Mouse (Mus musculus) heart, embryonic 10.5 days (tissue): ENCODE results near the gene Dnajb2. TPM values are rescaled to one million over a fixed set of nuclear protein-coding genes. Genes with fewer than 3 reads are reported as not detected.
"Not testable (repeated sequence)": the region's sequence is repeated elsewhere in the genome, so short reads cannot be mapped to it uniquely, and the experiment has no call there.

ENCODE experiments used
- DNase-seq: peaks from one replicate; pipeline ENCODE4 v3.0.0-alpha.2; 2017; ENCODE audit warnings: low spot score
- H3K27ac ChIP-seq: fragments of 300-500 bp; sonication (generic); 2 replicates; pipeline ENCODE4 v1.5.1; 2016; ENCODE audit warnings: mild to moderate bottlenecking
- H3K27me3 ChIP-seq: fragments of 300-500 bp; sonication (generic); 2 replicates; pipeline ENCODE4 v1.6.1; 2016; ENCODE audit warnings: mild to moderate bottlenecking; ENCODE audit not compliant: poor library complexity, insufficient read depth, severe bottlenecking
- H3K36me3 ChIP-seq: fragments of 300-500 bp; sonication (generic); 2 replicates; pipeline ENCODE4 v1.6.1; 2016; ENCODE audit warnings: mild to moderate bottlenecking, moderate library complexity
- H3K4me1 ChIP-seq: fragments of 300-500 bp; sonication (generic); 2 replicates; pipeline ENCODE4 v1.6.1; 2016; ENCODE audit warnings: mild to moderate bottlenecking
- H3K4me3 ChIP-seq: fragments of 300-500 bp; sonication (generic); 2 replicates; pipeline ENCODE4 v1.5.1; 2016; ENCODE audit warnings: mild to moderate bottlenecking, moderate library complexity
- H3K9me3 ChIP-seq: fragments of 300-500 bp; sonication (generic); 2 replicates; pipeline ENCODE4 v1.6.1; 2016; ENCODE audit warnings: mild to moderate bottlenecking, moderate library complexity
- WGBS: fragments of 180-500 bp; shearing (Covaris S2); methylation state at CpG from one replicate; pipeline ENCODE4 v1.1.7; 2016; 5-methylcytosine and 5-hydroxymethylcytosine counted together
- polyA plus RNA-seq: library from polyadenylated mRNA; unstranded; fragments of >200 nt; fragmentation: Nextera tagmentation; extraction: Ambion mirVana; gene quantifications from 2 replicates; pipeline ENCODE4 v1.2.1, GENCODE M21; 2016

Dnajb2 gene
- polyA plus RNA-seq, 1 experiment from 2014 or later, result 32.4 TPM

DNA sequence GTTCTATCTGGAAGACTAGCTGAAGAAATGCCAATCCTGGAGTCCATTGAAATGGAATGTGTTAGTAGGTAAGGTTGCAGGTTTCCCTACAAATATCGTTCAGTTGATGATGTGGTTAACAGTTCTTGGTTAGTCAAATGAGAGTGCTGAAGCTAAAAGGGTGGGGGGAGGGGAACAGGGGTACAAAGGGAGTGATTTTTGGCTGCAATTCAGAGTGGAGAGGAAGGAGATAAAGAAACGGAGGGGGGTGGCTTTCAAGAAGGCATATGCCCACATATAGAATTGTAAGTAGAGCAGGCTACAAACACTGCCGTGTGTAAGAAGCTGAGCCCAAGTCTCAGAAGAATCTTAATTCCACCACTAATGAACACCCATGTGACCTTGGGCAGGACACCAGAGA lies 10.7 kb upstream of the Dnajb2 start:
- no peak for DNase-seq
- peaks cover 16% of the 10 kb centered on the region for H3K27me3 ChIP-seq
- no peaks in the 10 kb centered on the region for H3K9me3 ChIP-seq
- H3K4me3 ChIP-seq, result no peak overlapping the region
- H3K27ac ChIP-seq, result no peak overlapping the region
- 56% methylated on average over 3 of the region's 3 CpGs for WGBS
- no peaks in the 10 kb centered on the region for H3K36me3 ChIP-seq
- peaks cover 18% of the 10 kb centered on the region for H3K4me1 ChIP-seq

DNA sequence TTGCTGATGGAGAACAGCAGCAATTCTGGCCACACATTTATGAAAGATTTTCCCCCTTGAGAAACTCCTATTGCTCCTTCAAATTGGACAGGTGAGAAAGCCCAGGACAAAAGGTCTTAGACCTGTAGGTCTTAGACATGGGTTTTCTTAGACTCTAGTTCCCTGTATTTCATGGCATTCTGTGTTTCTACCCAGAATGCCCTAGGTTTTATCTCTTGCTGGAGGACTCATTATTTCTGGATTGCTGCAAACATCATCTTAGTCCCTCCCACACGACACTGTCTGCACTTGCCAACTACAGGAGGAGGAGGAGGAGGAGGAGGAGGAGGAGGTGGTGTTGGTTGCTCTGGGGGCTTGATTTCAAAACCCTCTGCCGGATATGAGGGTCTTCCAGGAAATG lies 10.1 kb upstream of the Dnajb2 start:
- Histone ChIP-seq H3K9me3 (no peaks in the 10 kb centered on the region), H3K4me3 (no peak overlapping the region), H3K36me3 (no peaks in the 10 kb centered on the region), H3K27ac (no peak overlapping the region), H3K4me1 (peaks cover 18% of the 10 kb centered on the region), H3K27me3 (peaks cover 12% of the 10 kb centered on the region)
- WGBS, result 43% methylated on average over 2 of the region's 2 CpGs
- no peak for DNase-seq

DNA sequence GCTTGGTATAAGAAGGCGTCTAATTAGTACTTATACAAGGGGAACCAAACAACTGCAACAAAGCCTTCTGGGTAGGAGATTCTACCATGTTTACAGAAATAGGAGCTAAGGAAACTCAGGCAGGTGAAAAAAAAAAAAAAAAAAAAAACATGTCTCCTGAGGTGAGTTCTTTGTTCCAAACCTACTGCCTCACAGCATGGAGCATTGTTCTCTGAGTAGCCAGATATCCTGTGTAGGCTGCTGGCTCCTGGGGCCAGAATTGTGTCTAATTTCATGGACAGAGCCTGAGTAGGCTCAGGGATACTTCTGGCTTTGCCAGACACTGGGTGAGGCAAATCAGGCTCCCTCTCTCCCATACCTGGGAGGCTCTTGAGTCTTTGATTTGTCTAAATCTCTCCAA lies 8.6 kb upstream of the Dnajb2 start:
- no peak for DNase-seq
- 0 out of 2 replicates have a peak overlapping the region, but pooled peaks have one; percentile 32 for H3K27ac ChIP-seq
- H3K27me3 ChIP-seq, result 0 out of 2 replicates have a peak, but pooled peaks cover 4% of the 10 kb centered on the region
- H3K4me1 ChIP-seq, result peaks cover 18% of the 10 kb centered on the region
- H3K4me3 ChIP-seq, result no peak overlapping the region
- no peaks in the 10 kb centered on the region for H3K36me3 ChIP-seq
- 53% methylated on average over 1 of the region's 1 CpGs for WGBS
- H3K9me3 ChIP-seq, result no peaks in the 10 kb centered on the region

DNA sequence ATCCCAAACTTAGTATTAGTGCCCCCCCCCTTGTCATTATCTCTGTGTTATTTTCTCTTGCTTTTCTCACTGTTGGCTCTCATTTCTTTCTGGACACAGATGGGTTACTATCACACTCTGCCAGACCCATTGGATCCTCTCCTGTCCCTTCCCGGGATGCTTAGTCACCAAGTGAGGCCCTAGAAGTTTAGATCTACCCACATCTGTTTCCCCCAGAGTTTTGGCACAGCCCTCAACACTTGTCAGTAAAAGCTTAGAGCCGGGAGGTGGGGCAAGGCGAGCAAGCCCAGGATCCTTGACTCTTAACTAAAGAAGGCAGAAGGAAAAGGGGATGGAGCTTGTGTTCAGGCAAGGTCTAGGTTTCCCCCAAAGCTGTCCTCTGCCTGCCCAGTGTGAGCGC lies 7.0 kb upstream of the Dnajb2 start:
- Histone ChIP-seq H3K27me3 (0 out of 2 replicates have a peak, but pooled peaks cover 4% of the 10 kb centered on the region), H3K9me3 (no peaks in the 10 kb centered on the region), H3K36me3 (no peaks in the 10 kb centered on the region), H3K4me1 (peaks cover 18% of the 10 kb centered on the region), H3K4me3 (no peak overlapping the region), H3K27ac (no peak overlapping the region; the same call in 1 of the 2 replicates)
- DNase-seq, result no peak
- 68% methylated on average over 4 of the region's 4 CpGs for WGBS

DNA sequence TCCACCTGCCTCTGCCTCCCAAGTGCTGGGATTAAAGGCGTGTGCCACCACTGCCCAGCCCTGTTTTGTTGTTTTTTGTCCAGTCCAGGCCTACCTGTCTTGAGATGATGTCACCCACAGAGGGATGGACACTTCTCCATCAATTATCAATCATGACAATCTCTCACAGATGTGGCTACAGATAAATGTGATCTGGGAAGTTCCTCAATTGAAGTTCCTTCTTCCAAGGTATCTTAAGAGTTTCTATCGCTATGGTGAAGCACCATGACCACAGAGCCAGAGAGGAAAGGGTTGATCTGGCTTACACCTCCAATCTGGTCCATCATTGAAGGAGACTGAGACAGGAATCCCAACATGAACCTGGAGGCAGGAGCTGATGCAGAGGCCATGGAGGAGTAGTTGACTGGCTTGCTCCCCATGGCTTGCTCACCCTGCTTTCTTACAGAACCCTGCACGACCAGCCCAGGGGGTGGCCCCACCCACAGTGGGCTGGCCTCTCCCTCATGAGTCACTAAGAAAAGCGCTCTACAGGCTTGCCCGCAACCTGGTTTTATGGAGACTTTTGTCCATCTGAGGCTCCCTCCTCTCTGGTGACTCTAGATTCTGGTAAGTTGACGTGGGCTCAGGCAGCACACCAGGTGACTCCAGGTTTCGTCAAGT lies 5.7 kb upstream of the Dnajb2 start:
- 73% methylated on average over 7 of the region's 7 CpGs for WGBS
- no peak for DNase-seq
- no peak overlapping the region for H3K27ac ChIP-seq

DNA sequence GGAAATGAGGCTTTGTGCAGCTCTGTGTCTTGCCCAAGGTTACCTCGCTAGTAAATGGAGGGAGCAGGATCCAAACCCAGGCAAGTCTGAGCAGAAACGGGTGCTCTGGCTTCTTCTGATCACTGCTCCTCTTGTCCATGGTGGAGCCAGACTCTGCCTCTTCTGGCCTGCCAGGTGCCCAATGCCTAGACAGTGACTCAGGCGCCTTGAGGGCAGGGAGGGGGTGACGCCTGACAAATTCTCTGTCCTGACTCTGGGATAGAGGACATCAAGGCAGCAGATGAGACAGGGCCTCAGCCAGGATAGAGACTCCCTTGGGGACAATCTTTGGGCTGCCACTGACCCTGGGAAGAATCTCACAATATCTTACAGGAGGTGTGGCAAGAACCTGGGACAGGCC lies 5.0 kb upstream of the Dnajb2 start:
- 64% methylated on average over 4 of the region's 4 CpGs for WGBS

More for the DNA sequence above, 5.7 kb upstream of the Dnajb2 start:
- Histone ChIP-seq H3K4me3 (no peak overlapping the region), H3K36me3 (no peaks in the 10 kb centered on the region), H3K27me3 (0 out of 2 replicates have a peak, but pooled peaks cover 4% of the 10 kb centered on the region), H3K9me3 (no peaks in the 10 kb centered on the region), H3K4me1 (peaks cover 24% of the 10 kb centered on the region)

DNA sequence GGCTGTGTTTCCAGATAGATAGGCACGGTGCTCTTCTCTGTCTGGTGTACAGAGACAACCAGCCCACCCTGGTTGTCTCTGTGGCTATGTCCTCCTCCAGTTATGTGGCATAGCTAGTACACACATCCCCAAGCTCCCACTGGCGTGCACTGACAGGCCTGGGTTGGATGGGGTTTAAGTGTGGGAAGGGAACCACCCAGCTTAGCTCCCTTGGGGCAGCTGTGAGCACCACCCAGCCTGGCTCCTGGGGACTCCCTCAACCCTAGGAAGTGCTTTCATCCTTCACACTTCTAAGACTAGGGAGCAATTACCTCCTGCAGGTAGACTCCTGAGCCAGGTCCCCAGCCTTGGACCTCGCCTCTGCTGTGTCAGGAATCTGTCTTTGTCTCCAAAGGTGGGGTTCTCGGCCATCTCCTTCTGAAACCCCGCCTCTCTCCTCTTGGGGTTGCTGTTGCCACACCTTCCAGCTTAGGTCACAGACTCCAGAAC lies 4.5 kb upstream of the Dnajb2 start, which contains the start of gene A630095N17Rik:
Gene A630095N17Rik, minus strand, starts transcription at position 439 of the 489 bp plus-strand sequence.
- DNase-seq, result no peak
- Histone ChIP-seq H3K9me3 (no peaks in the 10 kb centered on the region), H3K4me3 (no peak within 1 kb of the TSS), H3K27me3 (0 out of 2 replicates have a peak, but pooled peaks cover 4% of the 10 kb centered on the region), H3K27ac (no peak within 1 kb of the TSS), H3K36me3 (no peaks in the 10 kb centered on the region), H3K4me1 (peaks cover 28% of the 10 kb centered on the region)
- WGBS, result 59% methylated on average over 5 of the region's 5 CpGs

More for the DNA sequence above, 5.0 kb upstream of the Dnajb2 start:
- Histone ChIP-seq H3K27me3 (0 out of 2 replicates have a peak, but pooled peaks cover 4% of the 10 kb centered on the region), H3K36me3 (no peaks in the 10 kb centered on the region), H3K4me3 (no peak overlapping the region), H3K9me3 (no peaks in the 10 kb centered on the region), H3K4me1 (peaks cover 26% of the 10 kb centered on the region), H3K27ac (no peak overlapping the region)
- DNase-seq, result no peak

DNA sequence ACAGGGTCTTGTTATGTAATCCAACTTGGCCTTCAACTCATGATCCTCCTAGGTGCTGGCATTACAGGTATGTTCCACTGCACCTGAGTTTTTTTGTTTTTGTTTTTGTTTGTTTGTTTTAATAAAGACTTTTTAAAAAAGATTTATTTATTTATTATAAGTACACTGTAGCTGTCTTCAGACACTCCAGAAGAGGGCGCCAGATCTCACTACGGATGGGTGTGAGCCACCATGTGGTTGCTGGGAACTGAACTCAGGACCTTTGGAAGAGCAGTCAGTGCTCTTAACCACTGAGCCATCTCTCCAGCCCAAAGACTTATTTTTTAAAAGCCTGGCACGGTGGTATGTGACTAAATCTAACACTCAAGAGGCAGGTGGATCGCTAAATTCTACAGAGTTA lies 3.7 kb upstream of the Dnajb2 start:
- DNase-seq, H3K27ac ChIP-seq, H3K36me3 ChIP-seq, H3K9me3 ChIP-seq, H3K27me3 ChIP-seq, H3K4me3 ChIP-seq: not testable (repeated sequence)
- WGBS, result 61% methylated on average over 4 of the region's 4 CpGs
- peaks cover 28% of the 10 kb centered on the region for H3K4me1 ChIP-seq

DNA sequence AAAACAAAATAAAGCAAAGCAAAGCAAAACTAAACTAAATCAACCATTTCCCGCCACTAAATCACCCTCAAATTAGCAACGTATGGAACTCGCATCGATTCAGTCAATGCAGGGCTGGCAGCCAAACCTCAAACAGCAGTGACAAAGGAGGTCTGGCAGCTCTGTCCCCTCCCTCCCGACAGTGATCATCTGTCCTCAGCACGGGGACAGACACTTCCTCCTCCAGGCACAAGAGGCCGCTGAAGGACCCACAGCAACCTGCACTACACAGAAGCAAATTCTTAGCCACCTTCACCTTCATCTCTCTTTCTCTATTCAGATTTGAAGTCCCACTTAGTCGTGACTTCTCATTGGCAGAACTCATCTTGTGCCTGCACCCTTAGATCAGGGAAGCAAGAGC lies 1.6 kb upstream of the Dnajb2 start:
- no peak overlapping the region for H3K27ac ChIP-seq
- WGBS, result 1% methylated on average over 8 of the region's 8 CpGs
- DNase-seq, result peak; percentile 91

DNA sequence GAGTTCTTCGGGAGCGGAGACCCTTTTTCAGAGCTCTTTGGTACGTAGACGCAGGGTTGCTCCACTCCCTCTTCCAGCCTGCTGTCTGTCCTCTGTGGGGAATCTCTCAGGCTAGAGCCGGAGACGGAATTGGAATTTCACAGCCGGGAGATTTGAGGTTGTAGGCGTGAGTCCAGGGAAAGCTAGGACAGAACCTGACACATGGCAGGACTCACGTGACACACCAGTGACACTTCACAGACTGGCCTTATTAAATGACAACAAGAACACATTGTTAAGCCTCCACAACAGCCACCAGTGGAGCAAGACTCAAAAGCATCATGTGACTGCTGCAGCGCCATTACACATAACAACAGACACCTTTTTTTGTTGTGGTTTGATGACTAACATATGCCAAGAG lies 3.4 kb downstream of the Dnajb2 start:
- Histone ChIP-seq H3K4me1 (peaks cover 32% of the 10 kb centered on the region), H3K9me3 (no peaks in the 10 kb centered on the region), H3K36me3 (peaks cover 38% of the 10 kb centered on the region), H3K27ac (no peak overlapping the region), H3K27me3 (no peaks in the 10 kb centered on the region), H3K4me3 (no peak overlapping the region)
- WGBS, result 76% methylated on average over 10 of the region's 10 CpGs
- no peak for DNase-seq

More for the DNA sequence above, 1.6 kb upstream of the Dnajb2 start:
- H3K27me3 ChIP-seq, result 0 out of 2 replicates have a peak, but pooled peaks cover 4% of the 10 kb centered on the region
- peaks cover 32% of the 10 kb centered on the region for H3K4me1 ChIP-seq
- peaks cover 7% of the 10 kb centered on the region; the same call in 1 of the 2 replicates for H3K36me3 ChIP-seq
- no peaks in the 10 kb centered on the region for H3K9me3 ChIP-seq
- no peak overlapping the region for H3K4me3 ChIP-seq

DNA sequence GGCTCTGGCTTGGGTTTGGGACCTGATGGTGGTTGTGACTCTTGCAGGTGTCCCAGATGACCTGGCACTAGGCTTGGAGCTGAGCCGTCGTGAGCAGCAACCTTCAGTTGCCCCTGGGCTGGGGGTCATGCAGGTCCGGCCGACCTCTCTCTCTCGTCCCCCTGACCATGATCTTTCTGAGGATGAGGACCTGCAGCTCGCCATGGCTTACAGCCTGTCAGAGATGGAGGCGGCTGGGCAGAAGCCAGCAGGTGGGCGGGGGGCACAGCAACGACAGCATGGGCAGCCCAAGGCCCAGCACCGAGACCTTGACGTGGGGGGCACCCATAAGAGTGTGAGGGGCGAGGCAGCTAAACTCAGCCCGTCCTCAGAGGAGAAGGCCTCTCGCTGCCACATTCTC lies 7.2 kb downstream of the Dnajb2 start:
- DNase-seq, result no peak
- H3K27ac ChIP-seq, result no peak overlapping the region
- peaks cover 34% of the 10 kb centered on the region for H3K4me1 ChIP-seq
- no peaks in the 10 kb centered on the region for H3K9me3 ChIP-seq
- WGBS, result 86% methylated on average over 14 of the region's 14 CpGs
- no peak overlapping the region for H3K4me3 ChIP-seq
- peaks cover 50% of the 10 kb centered on the region for H3K36me3 ChIP-seq
- no peaks in the 10 kb centered on the region for H3K27me3 ChIP-seq

DNA sequence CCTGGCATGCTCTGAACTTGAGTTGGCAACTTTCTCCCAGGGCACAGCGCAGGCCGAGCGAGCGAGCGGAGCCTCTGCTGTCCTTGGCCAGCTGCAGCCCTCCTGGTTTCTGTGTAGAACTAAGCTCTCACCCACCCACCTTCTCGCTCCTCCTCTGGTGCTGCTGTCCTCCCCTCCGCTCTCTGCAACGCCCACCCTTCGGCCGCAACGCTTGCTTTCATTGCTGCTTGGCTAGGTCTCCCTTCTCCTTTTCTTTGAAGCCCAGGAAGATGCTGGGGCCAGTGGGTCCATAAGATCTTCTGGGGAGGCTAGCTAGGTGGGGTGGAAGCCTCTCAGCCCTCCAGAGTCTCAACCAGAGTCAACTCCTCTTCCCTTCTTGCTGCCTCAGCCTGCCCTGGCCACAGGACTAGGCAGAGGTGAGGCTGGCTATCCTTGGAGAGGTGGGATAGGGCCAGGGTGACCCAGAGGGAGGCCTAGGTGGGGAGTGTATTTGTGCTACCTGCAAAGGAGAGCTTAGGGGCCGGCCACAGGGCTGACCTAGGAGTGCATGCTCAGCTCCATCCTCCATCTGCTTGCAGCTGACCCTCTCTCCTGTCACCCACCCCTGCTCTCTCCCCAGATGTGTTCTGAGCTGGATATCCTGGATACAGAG lies 8.1 kb downstream of the Dnajb2 start:
- Histone ChIP-seq H3K27me3 (no peaks in the 10 kb centered on the region), H3K36me3 (peaks cover 46% of the 10 kb centered on the region), H3K4me1 (peaks cover 34% of the 10 kb centered on the region), H3K9me3 (no peaks in the 10 kb centered on the region), H3K4me3 (no peak overlapping the region), H3K27ac (0 out of 2 replicates have a peak overlapping the region, but pooled peaks have one; percentile 32)
- 88% methylated on average over 12 of the region's 12 CpGs for whole genome bisulfite sequencing
- DNase-seq, result no peak

DNA sequence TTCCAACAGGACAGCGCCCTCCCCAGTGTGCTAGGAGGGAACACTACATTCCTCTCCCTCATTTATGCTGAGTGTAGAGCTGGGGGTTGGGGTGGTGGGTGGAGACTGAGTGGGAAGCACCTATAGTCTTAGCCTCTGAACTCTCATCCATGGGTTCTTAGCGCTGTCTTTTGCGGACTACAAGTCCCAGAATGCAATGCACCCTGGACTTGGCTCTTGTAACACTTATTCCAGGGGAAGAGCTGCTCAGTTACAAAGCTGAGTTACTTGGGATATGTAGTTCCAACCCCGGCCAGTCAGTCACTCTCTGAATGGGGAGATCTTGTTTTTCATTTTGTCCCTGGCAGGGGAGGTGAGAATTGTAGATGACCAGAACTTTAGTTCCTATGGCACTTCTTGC lies 8.6 kb downstream of the Dnajb2 start:
- Histone ChIP-seq H3K4me1 (peaks cover 34% of the 10 kb centered on the region), H3K36me3 (peaks cover 41% of the 10 kb centered on the region), H3K27me3 (no peaks in the 10 kb centered on the region), H3K4me3 (no peak overlapping the region), H3K27ac (no peak overlapping the region), H3K9me3 (no peaks in the 10 kb centered on the region)
- 20% methylated on average over 4 of the region's 4 CpGs for WGBS
- DNase-seq, result no peak
